Comparison of ENCODE assay signal across 23 mouse cellular contexts in the genomic region with DNA sequence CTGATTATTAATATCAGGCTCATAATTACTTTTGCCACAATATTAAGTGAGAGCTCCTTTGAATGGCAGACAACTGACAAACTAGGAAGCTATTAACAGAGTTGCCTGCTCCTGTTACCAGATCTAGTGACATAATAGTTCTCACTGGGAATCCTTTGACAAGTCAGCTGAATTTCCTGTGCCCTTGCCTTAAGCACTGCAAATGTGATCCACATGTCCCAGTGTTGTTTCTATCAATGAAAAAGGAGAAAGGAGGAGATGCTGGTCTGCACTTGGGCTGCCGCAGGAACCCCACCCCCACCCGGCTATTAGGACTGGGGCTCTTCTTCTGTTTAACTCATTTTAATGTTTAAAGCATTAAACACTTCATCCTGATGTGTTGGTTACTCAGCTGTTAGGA.
A peak's percentile ranks its signal among the peaks of the same experiment; 100 is the strongest.
DNase-seq lines count a peak whose midpoint lies in the region; ATAC-seq lines count a peak whose summit lies in the region.
"Had no signal": no experiment of that assay in that cellular context is flagged by ENCODE, and none has a peak within 500 bp of the region (broad histone marks: within the 10 kb centered on the region; RNA-seq: fewer than 3 reads in every experiment).

No protein-coding gene starts in this region.

- H3K9ac ChIP-seq in embryonic facial prominence, embryonic 11.5 days (replicated peaks; ENCODE audit: low read length), result no peak overlapping the region
- no peak overlapping the region for H3K9ac ChIP-seq in limb, embryonic 13.5 days
- H3K9ac ChIP-seq in liver, embryonic 11.5 days (ENCODE audit: low read depth, low read length), result no peak overlapping the region
- H3K9ac ChIP-seq in hindbrain, embryonic 13.5 days, result no peak overlapping the region
- H3K9ac ChIP-seq: embryonic facial prominence, embryonic 15.5 days; forebrain, embryonic 12.5 days; forebrain, embryonic 15.5 days; hindbrain, embryonic 12.5 days; intestine, embryonic 15.5 days had no signal

- H3K27ac ChIP-seq in embryonic facial prominence, embryonic 11.5 days (replicated peaks; ENCODE audit: low read depth, low read length), result no peak overlapping the region
- H3K27ac ChIP-seq in limb, embryonic 13.5 days, result no peak overlapping the region
- no peak overlapping the region for H3K27ac ChIP-seq in liver, embryonic 11.5 days (ENCODE audit: low read depth, low read length)
- no peak overlapping the region for H3K27ac ChIP-seq in hindbrain, embryonic 13.5 days
- H3K27ac ChIP-seq: embryonic facial prominence, embryonic 15.5 days; forebrain, embryonic 12.5 days; forebrain, embryonic 15.5 days; hindbrain, embryonic 12.5 days; intestine, embryonic 15.5 days had no signal

- no peaks in the 10 kb centered on the region; the same call in none of the 2 replicates for H3K4me1 ChIP-seq in embryonic facial prominence, embryonic 11.5 days (ENCODE audit: control insufficient read depth, insufficient read depth, low read length)
- peaks cover 49% of the 10 kb centered on the region for H3K4me1 ChIP-seq in limb, embryonic 13.5 days
- H3K4me1 ChIP-seq in liver, embryonic 11.5 days (replicated peaks; ENCODE audit: control insufficient read depth, insufficient read depth, low read length), result 0 out of 2 replicates have a peak, but pooled peaks cover 3% of the 10 kb centered on the region
- peaks cover 14% of the 10 kb centered on the region for H3K4me1 ChIP-seq in hindbrain, embryonic 13.5 days (replicated peaks)

- H3K27me3 ChIP-seq in embryonic facial prominence, embryonic 11.5 days (ENCODE audit: control insufficient read depth, insufficient read depth, low read length), result no peaks in the 10 kb centered on the region
- 0 out of 2 replicates have a peak, but pooled peaks cover 3% of the 10 kb centered on the region for H3K27me3 ChIP-seq in limb, embryonic 13.5 days
- H3K27me3 ChIP-seq in liver, embryonic 11.5 days (replicated peaks; ENCODE audit: control insufficient read depth, insufficient read depth, low read length), result no peaks in the 10 kb centered on the region
- 0 out of 2 replicates have a peak, but pooled peaks cover 3% of the 10 kb centered on the region for H3K27me3 ChIP-seq in hindbrain, embryonic 13.5 days
- H3K27me3 ChIP-seq: embryonic facial prominence, embryonic 15.5 days; forebrain, embryonic 12.5 days; forebrain, embryonic 15.5 days; hindbrain, embryonic 12.5 days; intestine, embryonic 15.5 days had no signal

- H3K4me3 ChIP-seq in embryonic facial prominence, embryonic 11.5 days (ENCODE audit: low read depth, low read length), result no peak overlapping the region
- no peak overlapping the region for H3K4me3 ChIP-seq in limb, embryonic 13.5 days
- no peak overlapping the region for H3K4me3 ChIP-seq in liver, embryonic 11.5 days (ENCODE audit: low read depth, low read length)
- no peak overlapping the region for H3K4me3 ChIP-seq in hindbrain, embryonic 13.5 days
- H3K4me3 ChIP-seq: embryonic facial prominence, embryonic 15.5 days; forebrain, embryonic 12.5 days; forebrain, embryonic 15.5 days; hindbrain, embryonic 12.5 days; intestine, embryonic 15.5 days had no signal

- H3K4me2 ChIP-seq in embryonic facial prominence, embryonic 11.5 days (ENCODE audit: low read depth, low read length), result no peak overlapping the region
- no peak overlapping the region for H3K4me2 ChIP-seq in limb, embryonic 13.5 days (replicated peaks)
- no peak overlapping the region for H3K4me2 ChIP-seq in liver, embryonic 11.5 days
- no peak overlapping the region for H3K4me2 ChIP-seq in hindbrain, embryonic 13.5 days
- H3K4me2 ChIP-seq: embryonic facial prominence, embryonic 15.5 days; forebrain, embryonic 12.5 days; forebrain, embryonic 15.5 days; heart, embryonic 11.5 days; hindbrain, embryonic 12.5 days; intestine, embryonic 15.5 days had no signal

- WGBS in embryonic facial prominence, embryonic 11.5 days, result 25% methylated on average over 2 of the region's 2 CpGs
- WGBS in limb, embryonic 13.5 days, result 9% methylated on average over 2 of the region's 2 CpGs
- 70% methylated on average over 2 of the region's 2 CpGs for WGBS in liver, embryonic 11.5 days
- 71% methylated on average over 2 of the region's 2 CpGs for WGBS in hindbrain, embryonic 13.5 days

- no peaks in the 10 kb centered on the region for H3K9me3 ChIP-seq in embryonic facial prominence, embryonic 11.5 days (replicated peaks; ENCODE audit: control insufficient read depth, low read length)
- H3K9me3 ChIP-seq in limb, embryonic 13.5 days, result no peaks in the 10 kb centered on the region
- no peaks in the 10 kb centered on the region for H3K9me3 ChIP-seq in liver, embryonic 11.5 days (ENCODE audit: control insufficient read depth, low read length)
- H3K9me3 ChIP-seq in hindbrain, embryonic 13.5 days, result no peaks in the 10 kb centered on the region
- H3K9me3 ChIP-seq: embryonic facial prominence, embryonic 15.5 days; forebrain, embryonic 12.5 days; forebrain, embryonic 15.5 days; hindbrain, embryonic 12.5 days; intestine, embryonic 15.5 days had no signal

- DNase-seq in embryo, embryonic 10 days (ENCODE audit: low spot score), result peak; percentile 71
- DNase-seq in embryo, embryonic 9.5 days (ENCODE audit: extremely low spot score), result no peak
- DNase-seq in embryo, embryonic 10.5 days (ENCODE audit: low spot score), result peak; percentile 63
- DNase-seq in embryonic facial prominence, embryonic 11.5 days (ENCODE audit: low spot score), result peak; percentile 83
- no peak for DNase-seq in liver, embryonic 11.5 days (ENCODE audit: low spot score)
- no peak for DNase-seq in layer of hippocampus, postnatal 36 days
- DNase-seq: adrenal gland, adult 8-10 months; adrenal gland, postnatal 25 days; cerebellum, adult 11-12 months; cerebellum, adult 8-10 months; cerebellum, postnatal 14 days; gastrocnemius, postnatal 10 days; heart, adult 11 months had no signal

- no peaks in the 10 kb centered on the region for H3K36me3 ChIP-seq in embryonic facial prominence, embryonic 11.5 days (replicated peaks; ENCODE audit: control insufficient read depth, insufficient read depth, low read depth, low read length)
- H3K36me3 ChIP-seq in limb, embryonic 13.5 days, result no peaks in the 10 kb centered on the region
- no peaks in the 10 kb centered on the region for H3K36me3 ChIP-seq in liver, embryonic 11.5 days (ENCODE audit: control insufficient read depth, insufficient read depth, low read length)
- no peaks in the 10 kb centered on the region for H3K36me3 ChIP-seq in hindbrain, embryonic 13.5 days
- H3K36me3 ChIP-seq: embryonic facial prominence, embryonic 15.5 days; forebrain, embryonic 12.5 days; forebrain, embryonic 15.5 days; hindbrain, embryonic 12.5 days; intestine, embryonic 15.5 days had no signal

- ATAC-seq in embryonic facial prominence, embryonic 11.5 days (replicated peaks; ENCODE audit: insufficient number of reproducible peaks, low FRiP score, low TSS enrichment, low read depth), result 0 out of 2 replicates have a peak, but pooled peaks have one; percentile 20
- peak; percentile 42; the same call in 1 of the 2 replicates for ATAC-seq in limb, embryonic 13.5 days (ENCODE audit: low FRiP score, low read depth)
- no peak for ATAC-seq in liver, embryonic 11.5 days (replicated peaks; ENCODE audit: low FRiP score)
- ATAC-seq in hindbrain, embryonic 13.5 days (ENCODE audit: low FRiP score), result no peak
- ATAC-seq: activated CD4-positive, CD25-positive, alpha-beta regulatory T cell, adult 4 months; forebrain, embryonic 15.5 days; hindbrain, embryonic 16.5 days; intestine, embryonic 15.5 days had no signal

Comparison
In these comparisons a context has a peak if more than half of its experiments do, and no peak if none do; other contexts are left out.
1. DNase-seq: peak in embryo, embryonic 10 days (single experiment), embryo, embryonic 10.5 days (single experiment) and embryonic facial prominence, embryonic 11.5 days (single experiment); none in embryo, embryonic 9.5 days (single experiment), liver, embryonic 11.5 days (single experiment) and layer of hippocampus, postnatal 36 days (0 of 2).
2. ATAC-seq: peak in embryonic facial prominence, embryonic 11.5 days (single experiment) and limb, embryonic 13.5 days (single experiment); none in liver, embryonic 11.5 days (single experiment) and hindbrain, embryonic 13.5 days (single experiment).